Mouse (Mus musculus) thymus, adult 2 months (tissue): ENCODE measurements around the gene Exosc9.

ENCODE experiments used
- CTCF ChIP-seq: fragments of 200-500 bp; IDR thresholded peaks from 2 replicates; pipeline ENCODE4 v1.5.1; 2012; ENCODE audit warnings: mild to moderate bottlenecking, control low read depth, low read length, moderate library complexity, borderline replicate concordance; ENCODE audit not compliant: control insufficient read depth, poor library complexity, insufficient read depth; ENCODE audit errors: extremely low read depth
- POLR2A ChIP-seq: fragments of 200-500 bp; IDR thresholded peaks from 2 replicates; pipeline ENCODE4 v1.6.1; 2012; ENCODE audit warnings: mild to moderate bottlenecking, low read length, control low read depth, moderate library complexity; ENCODE audit not compliant: control insufficient read depth, poor library complexity, insufficient read depth; ENCODE audit errors: extremely low read depth

DNA sequence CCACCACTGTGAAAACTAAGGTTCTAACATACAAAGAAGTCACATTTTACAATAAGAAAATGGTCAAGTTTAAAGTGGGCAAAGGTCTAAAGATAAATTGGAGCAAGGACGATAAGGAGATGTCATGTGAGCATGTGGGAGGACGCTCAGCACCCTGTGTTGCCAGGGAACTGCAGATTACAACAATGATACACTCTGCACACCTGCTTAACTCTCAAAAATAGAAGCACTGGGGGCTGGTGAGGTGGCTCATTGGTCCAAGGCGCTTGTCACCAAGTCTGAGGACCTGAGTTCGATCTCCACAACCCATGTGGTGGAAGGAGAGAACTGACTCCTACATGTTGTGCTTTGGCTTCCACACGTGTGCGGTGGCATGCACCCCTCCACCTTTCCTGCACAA lies 40.9 kb upstream of the Exosc9 start:
- TF ChIP-seq CTCF (no peak), POLR2A (no peak)
